Mouse (Mus musculus) MN1 (cell line): ENCODE measurements around the gene Tmem102.

Experiments used
- DNase-seq: peaks from one replicate; pipeline ENCODE4 v3.0.0-alpha.2; 2016; ENCODE audit warnings: low spot score

Tmem102 gene

GRCm38 (mm10) chr11:69757303-69758089 lies 47.9 kb downstream of the Tmem102 start:
- peak; percentile 30 for DNase-seq

DNA sequence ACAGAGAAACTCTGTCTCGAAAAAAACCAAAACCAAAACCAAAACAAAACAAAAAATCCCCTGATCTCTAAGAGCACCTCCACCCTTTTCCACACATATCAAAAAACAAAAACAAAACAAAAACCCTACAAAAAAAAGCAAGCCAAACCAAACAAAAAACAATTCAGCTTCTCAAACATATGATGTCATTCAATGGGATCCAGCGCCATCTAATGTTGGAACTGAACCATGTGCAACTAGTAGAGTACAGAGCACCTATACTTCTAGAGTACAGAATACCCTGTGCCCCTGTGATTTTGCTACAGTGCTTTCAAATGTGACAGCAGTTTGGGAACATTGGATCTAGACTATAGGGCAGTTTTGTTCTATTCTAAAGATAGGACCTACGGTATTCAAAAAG lies 50.7 kb downstream of the Tmem102 start:
- peak; percentile 73 for DNase-seq

- no peak for DNase-seq
Measured at GRCm38 (mm10) chr11:69754233-69754632, 51.2 kb downstream of the Tmem102 start.
